Mouse (Mus musculus): ENCODE results near the gene Mxd4.
A peak's percentile ranks its signal among the peaks of the same experiment; 100 is the strongest.

Mxd4 gene

DNA sequence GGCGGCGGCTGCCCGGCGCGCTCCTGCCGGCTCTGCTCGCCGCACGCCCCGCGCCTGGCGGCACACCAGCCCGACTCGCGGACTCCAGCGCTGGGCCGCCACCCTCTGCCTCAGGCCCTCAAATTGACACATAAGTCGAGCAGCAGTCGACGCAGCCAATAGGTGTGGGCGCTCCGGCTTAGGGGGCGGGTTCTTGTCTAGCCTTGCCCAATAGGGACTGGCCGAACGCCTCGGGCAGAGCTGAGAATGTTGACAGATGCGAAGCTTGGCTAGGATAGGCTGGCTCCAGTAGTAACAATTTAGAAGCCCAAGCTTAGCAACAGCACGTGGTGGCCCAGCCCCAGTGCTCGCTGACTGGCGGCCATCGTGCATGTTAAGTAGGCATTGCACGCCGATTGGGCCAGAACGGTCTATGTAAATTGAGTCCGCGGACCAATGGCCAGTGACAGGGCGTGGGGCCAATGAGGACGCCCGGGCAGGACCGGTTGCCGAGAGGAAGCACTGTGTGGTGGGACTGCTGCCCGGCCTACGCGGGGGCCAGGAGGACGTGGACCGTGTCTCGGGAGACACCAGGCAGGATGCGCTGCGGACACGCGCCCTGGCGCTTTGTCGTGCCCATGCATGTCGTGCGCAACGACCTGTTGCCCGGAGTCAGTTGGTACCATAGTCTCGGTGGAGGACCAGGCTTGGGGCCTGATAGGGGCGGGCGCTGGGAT is at the start of gene Mxd4:
Gene Mxd4 (minus strand): TSS at position 120 of the 716 bp plus-strand sequence.
- peak; percentile 100 for DNase-seq

DNA sequence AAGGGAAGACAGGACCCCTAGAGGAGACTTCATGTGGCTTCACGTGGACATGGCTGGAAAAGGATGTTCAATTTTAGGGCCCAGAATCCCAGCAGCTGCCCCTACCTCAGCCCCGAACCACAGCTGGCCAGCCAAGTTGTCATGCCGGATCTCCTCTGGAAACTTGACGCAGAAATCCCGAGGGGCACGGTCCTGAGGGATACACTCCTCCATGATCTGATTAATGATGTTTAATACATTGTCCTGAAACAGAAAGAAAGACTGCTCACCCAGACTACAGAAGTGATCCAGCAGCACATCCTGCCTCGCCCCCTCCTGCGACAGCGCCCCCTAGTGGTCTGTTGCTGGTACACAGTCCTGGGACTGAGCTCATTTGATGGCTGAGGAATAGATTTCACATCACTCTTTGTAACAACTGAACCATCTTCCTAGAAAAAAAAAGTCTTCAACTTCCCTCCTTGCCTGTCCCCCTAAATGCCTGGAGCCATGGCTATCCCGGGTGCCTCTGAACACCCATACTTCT is 48.4 kb upstream of the Mxd4 start:
- peak; percentile 62 for DNase-seq

DNA sequence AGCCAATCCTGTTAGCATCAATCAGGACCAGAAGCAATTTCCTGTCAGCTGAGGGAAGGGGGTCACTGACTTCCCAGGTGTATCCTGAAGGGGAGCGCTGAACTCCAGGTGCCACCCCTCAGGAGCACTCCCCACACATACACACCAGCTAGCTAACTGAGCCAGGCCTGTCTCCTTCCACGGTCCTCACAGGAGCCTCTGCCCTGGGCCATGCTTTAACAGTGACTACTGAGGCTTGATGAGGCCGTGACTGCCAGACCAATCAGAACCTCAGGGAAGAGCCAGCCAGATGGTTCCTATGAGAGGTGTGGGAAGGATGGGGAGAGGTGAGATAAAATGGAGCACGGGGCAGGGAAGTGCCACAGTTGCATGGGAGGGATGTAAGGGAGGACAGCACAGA is 47.5 kb upstream of the Mxd4 start:
- DNase-seq: no peak

DNA sequence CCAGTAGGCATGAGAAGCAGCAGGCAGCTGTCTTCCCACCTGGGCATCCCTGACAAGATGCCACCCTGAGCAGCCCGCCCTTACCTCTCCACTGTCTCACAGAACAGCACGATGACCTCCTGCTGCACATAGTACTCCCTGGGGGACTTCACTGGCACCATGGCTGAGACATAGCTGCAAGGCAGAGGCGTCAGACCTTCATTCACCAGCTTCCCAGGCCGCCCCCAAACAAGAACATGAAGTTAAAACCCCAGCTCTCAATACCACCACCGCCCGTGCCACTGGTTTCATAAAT is 45.6 kb upstream of the Mxd4 start:
- DNase-seq: no peak

DNA sequence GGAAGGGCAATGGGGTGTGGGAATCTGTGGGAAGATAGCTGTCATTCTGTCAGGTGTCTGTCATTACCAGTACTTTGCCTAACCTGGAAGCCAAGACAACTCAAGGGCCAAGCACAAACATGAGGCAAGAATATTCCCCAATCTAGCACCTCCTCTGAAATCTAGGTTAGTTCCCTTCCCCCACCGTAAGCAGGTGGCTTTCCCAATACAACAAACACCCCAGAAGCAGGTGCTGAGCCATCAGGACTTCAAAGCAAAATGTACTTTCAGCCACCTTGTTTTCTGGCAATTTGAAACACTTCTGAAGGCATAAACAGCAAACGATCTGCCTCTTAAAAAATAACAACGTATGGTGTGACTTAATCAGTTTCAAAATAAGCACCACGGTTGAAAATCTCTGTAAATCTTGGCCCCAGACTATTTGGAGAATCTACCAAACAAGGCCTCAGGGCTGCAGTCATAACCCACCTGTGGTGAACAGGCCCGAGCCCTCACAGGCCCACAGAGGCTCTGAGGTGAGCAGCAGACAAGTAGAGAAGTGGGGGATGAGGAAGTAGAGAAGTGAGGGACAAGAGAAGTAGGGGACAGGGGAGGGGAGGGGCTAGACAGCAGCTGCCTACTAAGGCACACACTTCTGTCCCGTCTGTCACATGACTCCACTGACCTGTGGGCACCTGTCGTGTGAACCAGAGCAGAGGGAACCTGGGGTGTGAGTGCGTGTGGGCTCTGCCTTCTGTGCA is 45.1 kb upstream of the Mxd4 start:
- DNase-seq: no peak

DNA sequence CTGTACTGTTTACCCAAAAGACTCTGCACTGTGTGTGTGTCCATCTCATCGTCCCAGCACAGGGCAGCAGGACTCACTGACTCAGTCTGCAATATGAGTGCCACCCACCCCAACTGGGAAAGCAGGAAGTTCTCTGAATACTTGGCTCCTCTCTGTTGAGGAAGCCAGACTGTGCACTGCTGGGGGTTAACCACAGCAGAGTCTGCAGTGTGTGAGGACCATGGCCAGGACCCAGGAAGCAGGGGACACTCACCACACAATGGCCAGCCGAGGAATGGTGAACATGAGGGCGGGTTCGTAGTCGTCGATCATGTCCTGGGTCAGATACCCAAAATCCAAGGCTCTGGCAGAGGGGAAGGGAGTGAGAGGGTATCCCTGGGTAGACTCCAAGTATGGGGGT is 44.4 kb upstream of the Mxd4 start:
- no peak for DNase-seq

DNA sequence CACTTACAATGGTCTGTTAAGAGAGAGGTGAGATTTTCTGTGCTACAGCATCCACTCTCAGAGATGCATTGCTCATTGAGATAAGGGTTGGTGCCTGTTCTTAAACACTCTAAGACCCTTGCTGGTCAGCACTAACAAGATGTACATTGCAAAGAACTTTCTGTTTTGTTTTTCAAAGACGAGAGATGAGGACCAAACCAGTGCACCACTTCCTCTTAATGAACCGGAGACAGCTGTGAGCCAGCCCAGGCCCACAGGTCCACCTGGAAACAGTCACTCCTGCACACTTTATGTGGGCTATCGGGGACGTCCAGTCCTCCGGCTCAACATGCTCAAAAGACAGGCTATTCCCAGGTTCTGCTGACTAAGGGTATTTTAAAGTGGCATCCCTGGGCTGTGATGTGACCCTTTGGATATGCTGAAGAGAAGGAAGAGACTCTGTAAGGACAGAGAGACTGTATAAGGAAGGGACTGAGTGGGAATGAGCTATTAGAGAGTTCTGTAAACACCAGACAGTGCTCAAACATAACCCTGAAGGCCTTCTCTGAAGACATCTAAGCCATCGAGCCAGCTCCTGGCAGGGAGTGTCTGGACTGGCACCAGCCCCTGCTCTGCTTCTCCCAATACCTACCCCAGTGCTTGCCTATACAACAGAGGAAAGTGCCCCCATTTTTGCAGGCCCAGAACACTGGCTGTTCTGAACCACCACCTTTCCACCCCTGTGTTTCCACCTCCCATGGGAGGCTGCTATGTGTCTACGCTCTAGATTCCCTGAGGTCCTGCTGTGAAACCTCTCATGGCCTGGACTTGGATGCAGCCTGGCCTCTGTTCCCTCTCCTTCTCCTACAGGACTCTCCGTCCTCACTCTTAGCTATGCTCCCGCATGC is 43.3 kb upstream of the Mxd4 start:
- DNase-seq: no peak

DNA sequence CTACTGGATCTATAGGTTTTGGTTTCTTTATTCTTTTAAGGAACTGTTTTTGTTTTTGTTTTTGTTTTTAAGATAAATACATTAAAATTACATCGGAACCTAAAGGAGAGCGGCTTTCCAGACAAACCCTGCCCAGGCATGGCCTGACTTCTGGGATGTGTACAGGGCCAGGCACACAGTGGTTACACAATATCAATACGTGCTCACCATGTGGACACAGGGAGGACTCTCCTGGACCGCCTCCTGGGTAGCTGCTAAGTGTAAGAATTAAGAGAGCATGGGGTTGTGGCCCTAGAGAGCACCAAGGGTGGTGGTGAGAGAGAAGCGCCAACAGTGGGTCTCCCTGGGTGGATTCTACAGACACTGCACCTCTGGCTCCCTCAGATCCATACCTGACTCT is 42.0 kb upstream of the Mxd4 start:
- no peak for DNase-seq

DNA sequence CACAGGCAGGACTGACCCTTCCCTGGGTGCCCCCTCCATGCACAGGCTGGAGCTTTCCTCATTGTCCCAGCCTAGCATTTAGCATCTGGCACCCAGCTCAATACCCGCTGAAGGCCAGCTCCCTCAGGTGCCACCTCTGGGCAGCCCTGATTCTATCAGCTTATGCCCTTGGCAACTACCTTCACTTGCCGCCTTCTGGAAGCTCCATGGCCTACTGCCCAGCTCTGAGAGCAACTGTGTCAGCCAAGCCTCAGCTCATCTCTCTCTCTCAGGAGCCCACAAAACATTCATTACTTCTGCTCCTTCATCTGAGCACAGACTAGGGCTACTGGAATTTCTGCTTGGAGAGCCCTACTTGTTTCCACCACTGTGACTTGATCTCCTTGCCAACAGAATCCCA is 38.0 kb upstream of the Mxd4 start:
- no peak for DNase-seq

DNA sequence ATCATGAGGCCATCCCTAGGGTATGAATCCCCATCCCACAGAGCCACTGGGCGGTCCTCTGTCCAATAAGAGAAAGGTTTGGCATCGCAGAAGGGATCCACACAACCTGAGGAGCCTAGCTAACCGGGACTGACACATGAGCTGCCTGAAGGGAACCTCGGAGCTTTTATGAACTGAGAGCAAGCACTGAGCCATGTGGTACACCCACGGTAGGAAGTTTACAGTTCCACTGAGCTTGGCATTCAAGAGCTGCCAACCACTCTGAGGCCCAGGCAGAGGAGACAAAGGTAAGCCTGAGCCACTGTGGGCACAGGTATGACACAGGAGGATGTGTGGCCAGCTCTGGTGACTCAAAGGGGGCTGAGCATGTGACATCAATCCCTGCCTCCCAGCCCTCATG is 37.0 kb upstream of the Mxd4 start:
- no peak for DNase-seq

DNA sequence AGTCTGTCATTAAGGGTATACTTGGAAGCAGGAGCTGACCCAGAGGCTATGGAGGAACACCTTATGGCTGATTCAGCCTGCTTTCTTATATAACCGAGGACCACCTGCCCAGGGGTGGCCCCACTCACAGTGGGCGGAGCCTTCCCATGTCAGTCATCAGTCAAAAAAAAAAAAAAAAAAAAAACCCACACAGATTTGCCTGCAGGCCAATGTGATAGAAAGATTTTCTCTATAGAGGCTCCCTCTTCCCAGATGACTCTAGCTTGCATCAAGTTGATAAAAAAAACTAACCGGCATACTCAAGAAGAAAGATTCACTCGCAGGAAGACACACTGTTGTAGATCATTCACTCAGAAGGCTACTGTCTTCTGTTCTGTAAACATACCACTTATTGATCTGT is 32.5 kb upstream of the Mxd4 start:
- DNase-seq: no peak

DNA sequence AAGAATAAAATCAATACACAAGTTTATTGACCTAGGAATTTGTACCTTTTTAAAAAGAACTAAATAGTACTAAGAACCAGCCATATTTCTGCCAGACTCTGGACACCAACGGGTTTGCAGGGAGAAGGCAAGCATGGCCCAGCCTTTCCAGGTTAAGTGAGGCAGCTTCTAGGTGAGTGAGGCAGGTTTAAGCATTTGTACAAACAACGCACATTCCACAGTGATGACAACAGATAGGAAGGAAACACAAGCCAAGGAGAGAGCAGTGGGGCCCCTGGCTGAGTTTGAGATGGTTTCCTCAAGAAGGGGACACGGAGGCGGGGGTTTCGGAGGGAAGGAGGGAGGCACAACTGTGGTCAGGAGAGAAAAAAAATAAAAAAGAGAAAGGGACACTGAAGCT is 31.2 kb upstream of the Mxd4 start:
- no peak for DNase-seq

DNA sequence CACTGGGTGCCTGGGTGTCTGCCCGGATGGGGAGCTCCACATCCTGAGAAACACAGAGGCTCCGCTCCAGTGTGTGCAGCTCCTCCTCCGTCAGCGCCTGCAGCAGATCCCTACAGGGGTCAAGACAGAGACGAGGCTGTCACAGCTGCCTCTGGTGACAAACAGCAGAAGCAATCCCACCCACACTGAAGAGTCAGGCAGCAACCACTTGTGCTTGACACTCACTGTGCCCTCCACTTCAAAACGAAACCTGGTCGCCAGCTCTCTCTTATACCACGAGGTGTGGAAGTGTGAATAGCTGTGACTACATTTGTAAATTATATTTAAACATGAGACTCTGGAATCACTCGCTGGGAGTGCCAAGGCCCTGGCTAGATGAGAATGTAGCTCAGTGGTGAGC is 30.2 kb upstream of the Mxd4 start:
- no peak for DNase-seq

DNA sequence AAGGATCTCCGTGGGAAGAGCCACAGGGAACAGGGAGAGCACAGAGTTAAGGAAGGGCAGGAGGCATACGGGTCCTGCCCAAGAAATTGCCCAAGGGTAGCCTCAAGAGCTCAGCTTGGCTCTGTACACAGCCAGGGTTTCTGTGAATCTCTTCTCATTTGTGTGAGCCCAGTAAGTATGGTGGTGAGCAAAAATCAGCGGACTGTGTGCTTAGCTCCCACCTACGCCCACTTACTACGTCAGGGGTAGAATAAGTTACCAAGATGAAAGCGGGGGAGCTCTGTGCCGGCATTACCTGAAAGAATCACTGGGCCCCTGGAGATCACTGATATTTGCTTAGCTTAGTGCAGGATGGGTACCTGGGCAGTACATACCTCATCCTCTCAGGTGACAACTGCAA is 28.5 kb upstream of the Mxd4 start:
- no peak for DNase-seq

DNA sequence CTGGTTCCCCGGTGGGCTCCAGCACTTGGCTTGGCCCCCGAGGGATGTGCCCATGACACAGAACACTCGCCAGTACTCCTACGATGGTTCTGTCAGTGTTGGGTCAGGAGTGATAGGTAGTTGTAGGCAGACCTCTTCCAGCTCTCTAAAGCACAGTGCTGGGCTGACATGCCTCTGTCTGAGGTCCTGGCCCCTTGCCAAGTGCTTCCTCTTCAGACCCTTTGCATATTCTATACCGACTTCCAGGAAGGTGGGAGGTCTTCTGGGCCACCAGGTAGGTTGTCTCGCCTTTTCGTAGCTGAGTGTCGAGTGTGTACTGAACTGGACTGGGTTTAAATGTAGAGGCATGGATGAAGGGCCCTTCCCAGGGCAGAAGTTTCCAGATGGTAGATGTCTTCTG is 26.1 kb upstream of the Mxd4 start:
- no peak for DNase-seq

DNA sequence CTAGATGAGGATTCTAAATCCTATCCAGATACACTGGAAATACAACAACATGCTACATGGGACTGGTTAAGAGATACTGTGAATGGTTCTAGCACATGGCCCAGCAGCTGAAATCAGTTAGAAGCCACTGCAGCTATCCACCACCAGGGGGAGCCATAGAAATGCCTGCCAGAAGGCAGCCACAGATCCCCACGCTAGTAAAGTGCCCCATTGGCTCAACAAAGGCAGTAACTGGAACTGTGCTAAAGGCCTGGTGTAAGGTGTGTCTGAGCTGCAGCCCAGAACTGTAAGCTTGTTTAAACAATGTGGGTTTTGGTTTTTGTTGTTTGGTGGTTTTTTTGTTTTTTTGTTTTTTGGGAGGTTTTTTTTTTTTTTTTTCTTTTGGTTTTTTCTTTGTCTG is 22.8 kb upstream of the Mxd4 start:
- peak; percentile 84 for DNase-seq

DNA sequence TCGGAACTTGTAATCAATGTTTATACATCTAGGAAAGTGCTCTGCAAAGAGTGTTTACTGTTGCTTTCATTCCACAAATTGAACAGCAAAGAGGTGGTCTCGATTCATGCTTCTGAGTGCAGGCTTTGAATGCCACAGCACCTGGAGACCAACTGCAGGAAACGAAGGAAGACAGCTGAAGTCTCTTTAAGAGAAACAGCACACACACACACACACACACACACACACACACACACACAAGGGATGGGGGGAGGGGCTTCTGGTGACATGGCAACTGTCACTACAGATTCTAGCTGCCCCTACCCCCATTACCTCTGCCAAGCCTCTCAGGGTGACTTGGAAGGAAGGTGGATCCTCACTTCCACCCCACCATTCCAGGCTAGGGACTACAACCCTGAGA is 20.0 kb upstream of the Mxd4 start:
- DNase-seq: no peak

DNA sequence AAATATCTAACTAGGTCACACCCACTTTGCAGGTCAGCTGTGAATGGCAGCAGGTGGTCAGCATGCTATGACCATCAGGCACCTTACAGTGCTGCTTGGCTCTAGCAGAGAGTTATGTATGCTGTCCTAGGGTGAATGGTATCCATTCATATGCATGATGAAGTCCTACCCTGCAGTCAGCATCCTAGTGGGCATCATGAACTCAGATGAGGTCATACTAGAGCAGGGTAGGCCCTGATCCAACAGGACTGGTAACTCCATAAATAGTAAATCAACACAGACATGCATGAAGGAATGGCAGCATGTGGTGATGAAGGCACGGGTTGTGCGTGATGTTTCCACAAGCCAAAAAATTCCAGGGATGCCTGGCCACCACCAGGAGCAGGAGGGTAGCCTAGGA is 18.3 kb upstream of the Mxd4 start:
- no peak for DNase-seq

DNA sequence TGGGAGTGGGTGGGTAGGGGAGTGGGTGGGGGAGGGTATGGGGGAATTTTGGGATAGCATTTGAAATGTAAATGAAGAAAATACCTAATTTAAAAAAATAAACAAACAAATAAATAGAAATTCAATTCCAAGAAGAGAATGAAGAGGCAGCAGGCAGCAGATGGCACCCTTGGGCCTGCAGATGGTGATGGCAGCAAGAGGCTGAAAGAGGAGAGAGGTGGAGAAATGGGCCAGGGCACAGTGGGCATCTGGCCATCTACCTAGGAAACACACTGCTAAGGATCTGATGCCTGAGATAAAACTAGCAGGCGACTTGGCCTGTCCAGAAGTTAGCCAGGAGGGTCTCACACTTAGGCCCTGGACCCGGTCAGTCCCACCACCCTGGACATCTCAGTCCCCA is 17.4 kb upstream of the Mxd4 start:
- DNase-seq: no peak

DNA sequence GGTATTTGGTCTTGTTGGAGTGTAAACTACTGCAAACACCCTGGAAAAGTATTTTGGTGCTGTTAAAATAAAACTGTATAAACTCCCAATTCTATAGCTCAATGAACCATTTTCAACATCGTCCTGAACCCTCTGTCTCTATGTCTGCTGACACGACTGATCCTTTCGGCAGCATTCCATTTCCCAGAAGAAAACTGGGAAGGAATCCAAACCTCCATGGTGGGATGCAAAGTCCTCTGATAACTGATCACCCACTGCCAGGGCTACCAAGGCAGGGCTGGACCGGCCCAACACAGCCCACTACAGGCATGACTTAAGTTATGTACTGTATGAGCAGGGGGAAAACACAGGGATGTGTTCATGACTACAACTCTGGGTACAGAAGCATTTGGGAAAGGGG is 14.5 kb upstream of the Mxd4 start:
- no peak for DNase-seq

DNA sequence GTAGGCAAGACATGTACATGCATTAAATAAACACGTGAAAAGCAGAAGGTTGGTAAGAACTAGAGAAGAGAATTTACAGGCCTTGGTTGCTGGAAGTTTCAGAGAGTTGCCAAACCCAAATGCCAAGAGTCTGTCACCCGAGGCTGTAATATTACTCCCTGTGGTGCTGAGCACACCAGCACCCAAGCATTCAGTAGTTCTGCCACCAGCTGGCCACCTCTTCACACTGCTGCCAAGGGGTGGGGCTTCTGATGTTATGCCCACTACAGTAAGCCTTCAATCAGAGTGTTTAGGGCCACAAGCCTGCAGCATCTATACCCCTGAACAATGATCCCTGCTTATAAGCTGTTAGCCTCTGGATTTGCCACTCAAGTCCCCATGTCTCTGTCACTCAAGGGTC is 13.9 kb upstream of the Mxd4 start:
- peak; percentile 53 for DNase-seq

DNA sequence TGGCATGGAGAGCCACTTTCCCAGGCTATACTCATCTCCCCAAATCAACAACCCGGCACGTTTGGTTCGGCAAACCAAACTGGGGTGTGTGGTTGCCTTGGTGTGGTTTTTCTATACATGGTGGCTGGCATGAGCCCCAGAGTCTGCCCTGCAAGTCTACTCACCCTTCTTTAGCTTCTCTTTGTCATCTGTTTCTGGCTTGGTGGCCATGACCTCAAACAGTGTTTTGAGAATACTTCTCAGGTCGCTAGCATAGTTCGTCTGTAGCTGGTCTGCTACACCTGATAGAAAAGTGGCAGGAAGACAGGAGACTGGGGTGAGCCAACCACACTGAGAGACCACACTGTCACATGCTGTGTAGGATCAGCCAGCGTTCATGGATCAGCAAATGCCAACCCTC is 11.1 kb upstream of the Mxd4 start:
- DNase-seq: no peak

DNA sequence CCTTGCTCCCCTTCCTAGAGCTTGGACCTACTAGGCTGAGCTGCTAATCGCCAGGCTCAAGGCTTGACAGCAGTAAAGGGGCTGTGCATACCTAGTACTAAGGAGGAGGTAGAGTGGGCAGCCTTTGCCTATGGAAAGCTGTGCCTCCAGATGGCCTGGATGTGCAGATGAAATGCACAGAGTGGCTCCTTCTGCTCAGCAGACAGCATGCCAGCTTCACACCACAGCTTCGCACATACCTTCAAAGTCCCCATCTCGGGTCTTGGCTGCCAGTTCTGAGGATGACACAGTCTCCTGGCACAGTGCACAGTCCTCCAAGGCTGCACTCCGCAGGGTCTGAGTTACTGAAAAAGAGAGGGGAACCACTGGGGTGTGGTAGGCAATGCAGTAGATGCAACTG is 9.7 kb upstream of the Mxd4 start:
- no peak for DNase-seq

DNA sequence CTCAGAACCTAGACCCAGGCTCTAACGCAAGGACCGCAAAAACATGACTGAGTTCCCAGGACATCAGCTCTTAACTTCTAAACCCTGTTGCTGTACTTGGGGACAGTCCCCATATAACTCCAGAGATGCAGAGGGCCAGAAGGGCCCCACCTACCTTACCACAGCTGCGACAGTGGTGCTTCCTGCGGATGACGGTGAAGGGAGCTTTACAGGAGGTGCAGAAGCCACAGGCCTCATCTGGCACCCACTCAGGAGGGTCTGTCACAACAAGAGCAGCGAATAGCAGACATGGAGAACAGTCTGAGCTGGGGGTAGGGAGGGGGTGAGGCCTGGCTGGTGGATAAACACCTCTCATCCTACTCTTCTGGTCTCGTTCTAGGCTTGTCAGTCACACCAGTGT is 8.9 kb upstream of the Mxd4 start:
- no peak for DNase-seq

All from lung, postnatal 10 days (tissue).